Mouse (Mus musculus): ENCODE measurements around the gene Tmem131.

- TF ChIP-seq EP300 (IDR thresholded peaks at IDR 0.05) (no peak), CTCF (IDR thresholded peaks at IDR 0.05) (no peak)
Measured at GRCm38 (mm10) chr1:36937648-36938047, 5.8 kb downstream of the Tmem131 start.

Data from lung, postnatal 0 days (tissue).